Mouse (Mus musculus): ENCODE results near the gene Galp.
"Not testable (repeated sequence)": the region's sequence is repeated elsewhere in the genome, so short reads cannot be mapped to it uniquely, and the experiment has no call there.

Galp gene

DNA sequence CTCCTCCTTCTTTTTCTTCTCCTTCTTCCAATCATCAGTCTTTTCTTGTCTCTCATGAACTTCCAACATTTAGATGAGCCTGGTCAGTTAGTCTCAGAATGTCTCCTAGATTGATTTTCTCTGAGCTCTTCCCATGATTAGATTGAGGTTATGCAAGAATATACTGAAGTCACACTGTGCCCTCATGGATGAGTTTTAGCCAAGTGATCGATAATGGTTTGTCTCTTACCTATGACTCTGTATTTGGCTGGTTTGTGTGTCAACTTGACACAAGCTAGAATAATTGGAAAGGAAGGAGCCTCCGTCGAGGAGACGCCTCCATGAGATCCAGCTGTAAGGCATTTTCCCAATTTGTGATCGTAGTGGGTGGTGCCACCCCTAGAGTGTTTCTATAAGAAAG is 57.6 kb downstream of the Galp start:
- in situ Hi-C loops (cut with MboI): no loop called here

DNA sequence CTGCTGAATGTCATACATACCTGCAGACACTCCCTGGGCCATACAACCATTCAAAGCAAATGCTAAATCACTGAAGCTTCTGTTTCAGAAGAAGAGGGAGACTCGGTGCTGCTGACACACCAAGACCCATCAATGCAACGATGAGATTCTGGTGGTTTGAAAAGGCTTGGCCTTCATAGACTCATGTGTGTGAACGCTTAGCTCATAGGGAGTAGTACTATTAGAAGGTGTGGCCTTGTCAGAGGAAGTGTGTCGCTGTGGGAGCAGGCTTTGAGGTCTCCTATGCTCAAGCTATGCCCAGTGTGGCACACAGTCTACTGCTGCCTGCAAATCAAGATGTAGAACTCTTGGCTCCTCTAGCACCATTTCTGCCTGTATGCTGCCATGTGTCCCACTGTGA is 60.5 kb downstream of the Galp start:
- in situ Hi-C loops (cut with MboI): no loop called here

DNA sequence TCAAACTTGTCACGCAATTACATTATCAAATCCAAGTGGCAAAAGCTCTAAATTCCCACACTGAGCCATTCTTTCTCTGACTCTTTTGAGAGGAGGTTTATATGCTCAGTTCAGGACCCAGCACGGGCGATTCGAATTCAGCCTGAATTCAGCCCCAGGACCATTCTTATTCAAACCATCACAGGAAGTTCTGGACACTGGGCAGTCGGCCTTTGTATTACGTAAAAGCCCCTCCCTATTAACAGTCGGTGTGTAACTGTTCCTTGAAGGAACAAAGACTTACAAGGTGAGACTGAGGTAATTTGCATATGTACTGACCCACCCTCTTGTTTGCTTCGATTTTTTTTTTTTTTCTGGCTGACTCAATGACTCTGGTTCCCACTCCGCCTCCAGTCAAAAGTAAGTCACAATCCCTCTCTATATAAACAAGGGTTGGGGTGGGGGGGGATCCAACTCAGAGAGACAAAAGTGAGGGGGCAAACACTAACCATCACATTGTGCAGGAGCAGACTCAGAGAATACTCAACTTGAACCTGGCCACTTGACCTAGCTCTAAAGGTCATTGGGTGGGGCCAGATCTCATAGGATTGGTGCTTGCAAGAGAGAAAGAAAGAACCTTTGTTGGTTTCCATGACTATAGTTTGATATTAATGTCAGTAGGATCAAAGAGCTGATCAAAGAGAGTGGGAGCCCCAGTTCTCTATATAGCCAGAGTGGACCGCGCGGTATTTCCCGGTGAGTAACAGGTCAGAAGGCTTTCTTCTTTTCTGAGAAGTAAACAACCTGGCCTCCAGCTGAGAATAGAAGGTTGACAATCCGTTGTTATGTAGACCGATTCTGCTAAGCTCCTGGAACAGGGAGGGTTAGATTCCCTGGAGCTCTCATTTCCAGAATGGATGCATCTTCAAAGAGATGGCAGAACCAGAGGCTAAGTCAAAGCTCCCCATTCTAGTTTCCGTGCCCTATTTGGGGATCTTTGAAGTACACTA is 61.6 kb downstream of the Galp start:
- in situ Hi-C loops (cut with MboI): no loop called here

DNA sequence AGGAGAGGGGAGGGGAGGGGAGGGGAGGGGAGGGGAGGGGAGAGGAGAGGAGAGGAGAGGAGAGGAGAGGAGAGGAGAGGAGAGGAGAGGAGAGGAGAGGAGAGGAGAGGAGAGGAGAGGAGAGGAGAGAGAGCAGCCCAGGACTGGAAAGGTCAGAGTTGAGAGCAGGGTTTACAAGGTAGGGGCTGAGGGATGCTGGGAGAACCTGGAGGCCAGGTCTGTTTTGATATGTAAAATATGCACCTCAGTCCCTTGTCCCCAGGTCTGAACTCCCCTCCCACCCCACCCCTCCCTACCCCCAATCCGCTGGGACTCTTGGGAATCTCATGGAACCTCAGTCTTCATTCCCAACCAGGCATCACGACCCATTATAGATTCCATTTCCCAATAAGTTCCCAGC is 63.1 kb downstream of the Galp start:
- in situ Hi-C loops (cut with MboI): not testable (repeated sequence)

DNA sequence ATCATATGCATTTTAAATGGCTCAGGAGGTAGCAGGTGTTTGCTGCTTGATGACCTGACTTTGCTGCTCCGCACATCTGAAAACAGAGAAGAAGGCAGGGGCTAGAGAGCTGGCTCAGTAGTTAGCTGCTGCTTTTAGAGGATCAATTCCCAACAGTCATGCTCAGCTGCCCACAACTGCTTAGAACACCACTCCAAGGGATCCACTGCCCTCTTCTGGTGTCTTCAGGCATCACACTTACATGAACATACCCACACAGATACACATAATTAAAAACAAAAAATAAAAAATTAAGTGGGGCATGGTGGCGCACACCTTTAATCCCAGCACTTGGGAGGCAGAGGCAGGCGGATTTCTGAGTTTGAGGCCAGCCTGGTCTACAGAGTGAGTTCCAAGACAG is 65.2 kb downstream of the Galp start:
- in situ Hi-C loops (cut with MboI): no loop called here

DNA sequence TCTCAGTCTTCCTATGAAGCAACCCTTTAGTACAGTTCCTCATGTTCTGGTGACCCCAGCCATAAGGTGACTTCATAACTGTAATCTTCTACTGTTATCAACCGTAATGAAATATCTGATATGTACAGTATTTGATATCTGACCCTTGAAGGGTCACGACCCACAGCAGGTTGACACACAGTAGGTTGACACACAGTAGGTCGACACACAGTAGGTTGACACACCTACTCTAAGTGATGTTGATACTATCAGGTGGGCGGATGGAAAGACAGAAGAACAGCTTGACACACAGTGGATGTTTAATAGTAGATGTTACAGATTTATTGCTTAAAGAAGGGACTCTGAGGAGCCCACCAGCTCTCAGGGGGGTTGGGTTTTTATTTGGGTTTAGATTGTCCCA is 66.1 kb downstream of the Galp start:
- in situ Hi-C loops (cut with MboI): no loop called here

DNA sequence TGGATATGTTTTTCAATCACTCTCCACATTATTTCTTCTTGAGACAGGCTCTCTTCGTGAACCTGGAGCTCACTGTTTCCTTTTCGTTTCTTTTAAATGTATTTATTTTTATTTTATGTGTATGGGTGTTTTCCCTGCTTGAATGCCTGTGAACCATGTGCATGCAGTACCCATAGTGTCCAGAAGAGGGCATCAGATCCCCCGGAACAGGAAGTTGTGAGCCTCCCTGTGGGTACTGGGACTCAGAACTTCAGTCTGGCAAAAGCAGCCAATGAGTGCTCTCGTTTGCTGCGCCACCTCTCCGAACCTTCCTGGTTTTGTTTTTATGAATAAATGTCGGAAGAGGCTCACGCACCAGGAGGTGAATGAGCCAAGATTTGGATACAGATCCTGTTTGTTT is 68.8 kb downstream of the Galp start:
- in situ Hi-C loops (cut with MboI): no loop called here
